Mouse (Mus musculus): ENCODE results near the gene Gtdc1.

Gene Gtdc1

GRCm38 (mm10) chr2:44927482-44927811, at the start of gene Gtdc1:
Gene Gtdc1, minus strand, starts transcription at chr2:44927657.
- no peak for DNase-seq (ENCODE audit: low spot score in 2 of 2)

- DNase-seq (ENCODE audit: low spot score in 2 of 2), result no peak
Observed at GRCm38 (mm10) chr2:44977051-44977450, 49.6 kb upstream of the Gtdc1 start.

GRCm38 (mm10) chr2:44976484-44976883, 49.0 kb upstream of the Gtdc1 start:
- DNase-seq (ENCODE audit: low spot score in 2 of 2), result no peak

- DNase-seq (ENCODE audit: low spot score in 2 of 2), result no peak
Observed at GRCm38 (mm10) chr2:44973828-44974227, 46.4 kb upstream of the Gtdc1 start.

- DNase-seq (ENCODE audit: low spot score in 2 of 2), result no peak
Observed at GRCm38 (mm10) chr2:44970087-44970646, 42.7 kb upstream of the Gtdc1 start.

GRCm38 (mm10) chr2:44969640-44970039, 42.2 kb upstream of the Gtdc1 start:
- DNase-seq (ENCODE audit: low spot score in 2 of 2), result no peak

- no peak for DNase-seq (ENCODE audit: low spot score in 2 of 2)
Observed at GRCm38 (mm10) chr2:44969226-44969625, 41.8 kb upstream of the Gtdc1 start.

- no peak for DNase-seq (ENCODE audit: low spot score in 2 of 2)
Observed at GRCm38 (mm10) chr2:44965834-44966555, 38.5 kb upstream of the Gtdc1 start.

- DNase-seq (ENCODE audit: low spot score in 2 of 2), result no peak
Observed at GRCm38 (mm10) chr2:44962620-44963019, 35.2 kb upstream of the Gtdc1 start.

- DNase-seq (ENCODE audit: low spot score in 2 of 2), result no peak
Observed at GRCm38 (mm10) chr2:44961192-44961591, 33.7 kb upstream of the Gtdc1 start.

- DNase-seq (ENCODE audit: low spot score in 2 of 2), result no peak
Observed at GRCm38 (mm10) chr2:44960561-44960960, 33.1 kb upstream of the Gtdc1 start.

- peak in 1 of 2 experiments; percentile 27 for DNase-seq (ENCODE audit: low spot score in 2 of 2)
Observed at GRCm38 (mm10) chr2:44957329-44957797, 29.9 kb upstream of the Gtdc1 start.

GRCm38 (mm10) chr2:44956232-44956631, 28.8 kb upstream of the Gtdc1 start:
- DNase-seq (ENCODE audit: low spot score in 2 of 2), result no peak

GRCm38 (mm10) chr2:44955506-44955905, 28.0 kb upstream of the Gtdc1 start:
- no peak for DNase-seq (ENCODE audit: low spot score in 2 of 2)

- DNase-seq (ENCODE audit: low spot score in 2 of 2), result no peak
Observed at GRCm38 (mm10) chr2:44954180-44954579, 26.7 kb upstream of the Gtdc1 start.

- peak in 1 of 2 experiments; percentile 25 for DNase-seq (ENCODE audit: low spot score in 2 of 2)
Observed at GRCm38 (mm10) chr2:44952830-44953422, 25.5 kb upstream of the Gtdc1 start.

GRCm38 (mm10) chr2:44951651-44952213, 24.3 kb upstream of the Gtdc1 start:
- no peak for DNase-seq (ENCODE audit: low spot score in 2 of 2)

GRCm38 (mm10) chr2:44944689-44945088, 17.2 kb upstream of the Gtdc1 start:
- no peak for DNase-seq (ENCODE audit: low spot score in 2 of 2)

- no peak for DNase-seq (ENCODE audit: low spot score in 2 of 2)
Observed at GRCm38 (mm10) chr2:44930951-44931350, 3.5 kb upstream of the Gtdc1 start.

- no peak for DNase-seq (ENCODE audit: low spot score in 2 of 2)
Observed at GRCm38 (mm10) chr2:44928631-44929030, 1.2 kb upstream of the Gtdc1 start.

GRCm38 (mm10) chr2:44926683-44927481, 575 bp downstream of the Gtdc1 start:
- peak; percentile 84 to 87 for DNase-seq (ENCODE audit: low spot score in 2 of 2)

GRCm38 (mm10) chr2:44926167-44926682, 1.2 kb downstream of the Gtdc1 start:
- peak in 1 of 2 experiments; percentile 14 for DNase-seq (ENCODE audit: low spot score in 2 of 2)
